Mouse (Mus musculus): ENCODE measurements around the gene Slc6a19. TPM values are rescaled to one million over a fixed set of nuclear protein-coding genes. Genes with fewer than 3 reads are reported as not detected.
"Not testable (repeated sequence)": the region's sequence is repeated elsewhere in the genome, so short reads cannot be mapped to it uniquely, and the experiment has no call there.

Slc6a19 gene
- polyA plus RNA-seq, 1 experiment from 2014 or later: 0.40 TPM

- H3K27ac ChIP-seq (replicated peaks): no peak overlapping the region
- H3K9ac ChIP-seq (replicated peaks): no peak overlapping the region
- no peaks in the 10 kb centered on the region for H3K9me3 ChIP-seq (replicated peaks)
- no peaks in the 10 kb centered on the region for H3K27me3 ChIP-seq (replicated peaks)
- WGBS: 87% methylated on average over 5 of the region's 5 CpGs
- no peaks in the 10 kb centered on the region for H3K36me3 ChIP-seq
- H3K4me2 ChIP-seq: no peak overlapping the region
- H3K4me3 ChIP-seq (replicated peaks): no peak overlapping the region
- ATAC-seq (ENCODE audit: low FRiP score): no peak
- no peaks in the 10 kb centered on the region for H3K4me1 ChIP-seq
These were observed 7.1 kb upstream of the Slc6a19 start for GRCm38 (mm10) chr13:73711803-73712202.

GRCm38 (mm10) chr13:73711221-73711620 is 6.6 kb upstream of the Slc6a19 start:
- Histone ChIP-seq H3K4me2 (no peak overlapping the region), H3K4me1 (no peaks in the 10 kb centered on the region), H3K27ac (replicated peaks) (no peak overlapping the region), H3K27me3 (replicated peaks) (no peaks in the 10 kb centered on the region), H3K4me3 (replicated peaks) (no peak overlapping the region), H3K9me3 (replicated peaks) (no peaks in the 10 kb centered on the region), H3K36me3 (no peaks in the 10 kb centered on the region), H3K9ac (replicated peaks) (no peak overlapping the region)
- 95% methylated on average over 5 of the region's 5 CpGs for WGBS
- no peak for ATAC-seq (ENCODE audit: low FRiP score)

- no peak overlapping the region for H3K4me2 ChIP-seq
- no peak overlapping the region for H3K9ac ChIP-seq (replicated peaks)
- no peaks in the 10 kb centered on the region for H3K36me3 ChIP-seq
- no peaks in the 10 kb centered on the region for H3K9me3 ChIP-seq (replicated peaks)
- no peak overlapping the region for H3K4me3 ChIP-seq (replicated peaks)
- H3K27me3 ChIP-seq (replicated peaks): no peaks in the 10 kb centered on the region
- H3K27ac ChIP-seq (replicated peaks): no peak overlapping the region
- WGBS: 54% methylated on average over 6 of the region's 6 CpGs
- H3K4me1 ChIP-seq: no peaks in the 10 kb centered on the region
- ATAC-seq (ENCODE audit: low FRiP score): no peak
These were observed 4.8 kb upstream of the Slc6a19 start for GRCm38 (mm10) chr13:73709491-73709890.

- WGBS: 89% methylated on average over 4 of the region's 4 CpGs
These were observed 1.2 kb downstream of the Slc6a19 start for GRCm38 (mm10) chr13:73703486-73703885.

GRCm38 (mm10) chr13:73702776-73703175 is 1.9 kb downstream of the Slc6a19 start:
- Histone ChIP-seq H3K4me3 (replicated peaks) (no peak overlapping the region), H3K4me2 (no peak overlapping the region), H3K9ac (replicated peaks) (no peak overlapping the region), H3K9me3 (replicated peaks) (no peaks in the 10 kb centered on the region), H3K27me3 (replicated peaks) (no peaks in the 10 kb centered on the region), H3K27ac (replicated peaks) (no peak overlapping the region), H3K36me3 (no peaks in the 10 kb centered on the region), H3K4me1 (no peaks in the 10 kb centered on the region)
- no peak for ATAC-seq (ENCODE audit: low FRiP score)
- WGBS: 91% methylated on average over 4 of the region's 4 CpGs

More at GRCm38 (mm10) chr13:73703486-73703885, 1.2 kb downstream of the Slc6a19 start:
- H3K36me3 ChIP-seq; H3K4me3 ChIP-seq (replicated peaks); H3K9me3 ChIP-seq (replicated peaks); ATAC-seq (ENCODE audit: low FRiP score); H3K27ac ChIP-seq (replicated peaks); H3K4me2 ChIP-seq; H3K27me3 ChIP-seq (replicated peaks); H3K4me1 ChIP-seq; H3K9ac ChIP-seq (replicated peaks): not testable (repeated sequence)

- ATAC-seq (ENCODE audit: low FRiP score): no peak
- WGBS: 81% methylated on average over 9 of the region's 9 CpGs
- H3K36me3 ChIP-seq: no peaks in the 10 kb centered on the region
- no peak overlapping the region for H3K27ac ChIP-seq (replicated peaks)
- H3K4me2 ChIP-seq: no peak overlapping the region
- H3K9me3 ChIP-seq (replicated peaks): no peaks in the 10 kb centered on the region
- no peak overlapping the region for H3K4me3 ChIP-seq (replicated peaks)
- H3K27me3 ChIP-seq (replicated peaks): no peaks in the 10 kb centered on the region
- no peaks in the 10 kb centered on the region for H3K4me1 ChIP-seq
- H3K9ac ChIP-seq (replicated peaks): no peak overlapping the region
These were observed 3.3 kb downstream of the Slc6a19 start for GRCm38 (mm10) chr13:73701161-73701883.

GRCm38 (mm10) chr13:73700554-73700953 is 4.1 kb downstream of the Slc6a19 start:
- H3K4me1 ChIP-seq: no peaks in the 10 kb centered on the region
- WGBS: 93% methylated on average over 12 of the region's 12 CpGs
- H3K4me2 ChIP-seq: no peak overlapping the region
- H3K4me3 ChIP-seq (replicated peaks): no peak overlapping the region
- H3K27ac ChIP-seq (replicated peaks): no peak overlapping the region
- no peaks in the 10 kb centered on the region for H3K9me3 ChIP-seq (replicated peaks)
- H3K36me3 ChIP-seq: no peaks in the 10 kb centered on the region
- ATAC-seq (ENCODE audit: low FRiP score): no peak
- no peaks in the 10 kb centered on the region for H3K27me3 ChIP-seq (replicated peaks)
- no peak overlapping the region for H3K9ac ChIP-seq (replicated peaks)

- Histone ChIP-seq H3K27me3 (replicated peaks) (no peaks in the 10 kb centered on the region), H3K4me3 (replicated peaks) (no peak overlapping the region), H3K4me2 (no peak overlapping the region), H3K36me3 (no peaks in the 10 kb centered on the region), H3K9me3 (replicated peaks) (no peaks in the 10 kb centered on the region), H3K4me1 (no peaks in the 10 kb centered on the region), H3K27ac (replicated peaks) (no peak overlapping the region), H3K9ac (replicated peaks) (no peak overlapping the region)
- WGBS: 90% methylated on average over 6 of the region's 6 CpGs
- ATAC-seq (ENCODE audit: low FRiP score): no peak
These were observed 5.0 kb downstream of the Slc6a19 start for GRCm38 (mm10) chr13:73699714-73700113.

GRCm38 (mm10) chr13:73696529-73696928 is 8.1 kb downstream of the Slc6a19 start:
- Histone ChIP-seq H3K4me3 (replicated peaks) (no peak overlapping the region), H3K36me3 (no peaks in the 10 kb centered on the region), H3K9ac (replicated peaks) (no peak overlapping the region), H3K4me2 (no peak overlapping the region), H3K27me3 (replicated peaks) (no peaks in the 10 kb centered on the region), H3K4me1 (no peaks in the 10 kb centered on the region), H3K27ac (replicated peaks) (no peak overlapping the region), H3K9me3 (replicated peaks) (no peaks in the 10 kb centered on the region)
- 84% methylated on average over 3 of the region's 3 CpGs for WGBS
- ATAC-seq (ENCODE audit: low FRiP score): no peak

- Histone ChIP-seq H3K27me3 (replicated peaks) (no peaks in the 10 kb centered on the region), H3K27ac (replicated peaks) (no peak overlapping the region), H3K4me3 (replicated peaks) (no peak overlapping the region), H3K4me1 (no peaks in the 10 kb centered on the region), H3K9ac (replicated peaks) (no peak overlapping the region), H3K9me3 (replicated peaks) (no peaks in the 10 kb centered on the region), H3K36me3 (no peaks in the 10 kb centered on the region), H3K4me2 (no peak overlapping the region)
- WGBS: 90% methylated on average over 1 of the region's 1 CpGs
- ATAC-seq (ENCODE audit: low FRiP score): no peak
These were observed 9.7 kb downstream of the Slc6a19 start for GRCm38 (mm10) chr13:73694972-73695371.

- no peaks in the 10 kb centered on the region for H3K9me3 ChIP-seq (replicated peaks)
- H3K27me3 ChIP-seq (replicated peaks): no peaks in the 10 kb centered on the region
- H3K4me1 ChIP-seq: no peaks in the 10 kb centered on the region
- no peak overlapping the region for H3K9ac ChIP-seq (replicated peaks)
- no peak overlapping the region for H3K27ac ChIP-seq (replicated peaks)
- H3K4me2 ChIP-seq: no peak overlapping the region
- no peaks in the 10 kb centered on the region for H3K36me3 ChIP-seq
- H3K4me3 ChIP-seq (replicated peaks): no peak overlapping the region
- WGBS: 78% methylated on average over 2 of the region's 2 CpGs
- no peak for ATAC-seq (ENCODE audit: low FRiP score)
These were observed 11.3 kb downstream of the Slc6a19 start for GRCm38 (mm10) chr13:73693333-73693732.

- ATAC-seq (ENCODE audit: low FRiP score): no peak; the same call in 1 of the 2 replicates
- Histone ChIP-seq H3K36me3 (no peaks in the 10 kb centered on the region), H3K4me2 (no peak overlapping the region), H3K27me3 (replicated peaks) (no peaks in the 10 kb centered on the region), H3K27ac (replicated peaks) (no peak overlapping the region), H3K4me3 (replicated peaks) (no peak overlapping the region), H3K9me3 (replicated peaks) (no peaks in the 10 kb centered on the region), H3K4me1 (no peaks in the 10 kb centered on the region), H3K9ac (replicated peaks) (no peak overlapping the region)
- 30% methylated on average over 10 of the region's 10 CpGs for whole genome bisulfite sequencing
These were observed 12.3 kb downstream of the Slc6a19 start for GRCm38 (mm10) chr13:73692249-73692868.

Data from neural tube, embryonic 15.5 days (tissue).